Mouse (Mus musculus) spleen, adult 2 months (tissue): Measurements from ENCODE around the gene Nod1.

ENCODE experiments used
- CTCF ChIP-seq: fragments of 200-500 bp; IDR thresholded peaks from 2 replicates; pipeline ENCODE4 v1.5.1; 2011; ENCODE audit warnings: mild to moderate bottlenecking, inconsistent platforms; ENCODE audit not compliant: insufficient read depth, insufficient read length, insufficient replicate concordance; ENCODE audit errors: extremely low read depth
- POLR2A ChIP-seq: fragments of 200-500 bp; IDR thresholded peaks from 2 replicates; pipeline ENCODE4 v1.6.1; 2011; ENCODE audit warnings: low read depth, low read length, inconsistent platforms

DNA sequence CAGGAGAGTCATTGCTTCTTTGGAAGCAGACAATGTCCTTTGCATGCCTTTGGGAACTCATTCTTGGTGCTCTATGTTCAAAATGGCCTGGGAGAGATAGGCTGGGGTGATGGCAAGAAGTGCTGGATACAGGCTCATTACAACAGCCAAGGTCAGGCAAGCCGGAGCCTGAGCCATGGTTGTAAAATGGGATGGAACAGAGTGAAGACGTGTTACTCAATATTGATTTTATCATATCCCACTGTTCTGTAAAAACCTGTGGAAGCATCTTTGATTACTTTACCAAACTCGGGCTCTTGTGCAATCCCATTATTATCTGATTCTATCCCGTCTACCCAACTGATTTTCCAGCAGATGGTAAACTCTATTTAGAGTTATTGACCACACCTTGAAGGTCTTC, 28.9 kb upstream of the Nod1 start:
- no peak for TF ChIP-seq POLR2A
- TF ChIP-seq CTCF: no peak
